Mouse (Mus musculus): ENCODE data around the gene Atg5.

- TF ChIP-seq POLR2A (IDR thresholded peaks at IDR 0.05; ENCODE audit: control insufficient read depth, extremely low read depth, insufficient read depth, low read length, poor library complexity) (no peak), CTCF (IDR thresholded peaks at IDR 0.05; ENCODE audit: borderline replicate concordance, control insufficient read depth, extremely low read depth, insufficient read depth, low read length, poor library complexity) (no peak)
These were observed 40.1 kb downstream of the Atg5 start for GRCm38 (mm10) chr10:44308280-44308679.

Measured in thymus, adult 2 months (tissue).